Mouse (Mus musculus) CD8-positive naive resting alpha-beta T cell, adult 2 months (primary cell): Measurements from ENCODE around the gene Wwc2.
A peak's percentile ranks its signal among the peaks of the same experiment; 100 is the strongest.

Source experiments
- DNase-seq, 2 experiments: peaks; one replicate each; pipeline ENCODE4 v3.0.0; 2022; ENCODE audit warnings: low read depth in 2 of 2, low spot score in 2 of 2

Gene Wwc2

DNA sequence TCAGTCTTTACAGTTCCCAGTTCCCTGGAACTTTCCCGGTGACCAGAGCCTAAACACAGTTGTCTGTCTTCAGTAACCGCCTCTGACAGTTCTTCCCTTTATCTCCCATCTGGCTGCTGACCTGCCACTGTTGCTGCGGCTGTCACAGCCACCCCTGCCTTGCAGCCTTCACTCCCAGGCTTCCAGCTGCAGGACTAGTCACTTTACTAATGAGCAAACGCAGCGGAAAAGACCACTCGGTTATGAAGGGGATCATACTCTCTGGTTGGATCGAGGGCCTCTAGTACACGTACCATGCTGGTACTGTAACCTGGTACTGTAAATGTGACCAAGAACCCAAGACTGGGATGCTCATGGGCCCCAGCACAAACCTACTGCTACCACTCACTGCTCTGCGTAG lies 83.7 kb downstream of the Wwc2 start:
- DNase-seq = no peak

DNA sequence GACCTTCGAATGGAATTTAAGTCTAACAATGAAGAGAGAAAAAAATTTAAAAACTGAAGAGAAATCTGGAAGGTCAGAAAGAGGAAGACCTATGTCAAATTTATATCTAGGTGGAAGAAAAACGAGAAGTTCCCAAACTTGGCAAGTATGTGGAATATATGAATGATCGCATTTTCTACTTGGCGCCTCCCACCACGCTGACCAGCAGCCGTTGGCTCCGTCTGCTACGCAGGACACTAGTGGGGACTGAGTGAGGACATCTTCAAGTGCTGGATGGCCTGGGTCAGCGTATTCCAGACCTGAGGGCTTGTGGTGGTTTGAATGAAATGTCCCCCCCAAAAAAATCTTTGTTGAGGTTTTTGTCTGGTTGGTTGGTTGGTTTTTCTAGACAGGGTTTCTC lies 84.6 kb downstream of the Wwc2 start:
- no peak for DNase-seq

GRCm38 (mm10) chr8:47905256-47905655 lies 85.5 kb downstream of the Wwc2 start:
- no peak for DNase-seq

DNA sequence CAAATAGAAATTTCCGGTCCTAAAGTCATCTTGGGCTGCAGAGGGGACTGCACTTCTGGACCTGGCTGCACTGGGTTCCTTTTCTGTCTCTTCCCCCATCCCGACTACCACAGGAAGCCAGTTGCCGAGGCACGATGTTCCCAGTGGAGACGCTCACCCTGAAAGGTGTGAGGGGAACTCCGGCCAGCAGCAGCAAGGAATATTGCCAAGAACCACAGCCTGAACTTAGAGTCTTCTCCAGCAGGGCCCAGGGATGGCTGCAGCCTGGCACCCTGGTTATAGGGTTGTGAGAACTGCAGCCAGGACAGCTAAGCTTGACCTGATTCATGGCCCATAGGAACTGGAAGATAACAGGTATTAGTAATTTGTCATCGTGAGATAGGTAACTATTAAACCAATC lies 86.7 kb downstream of the Wwc2 start:
- DNase-seq = no peak

- no peak for DNase-seq
Measured at GRCm38 (mm10) chr8:47902704-47903103, 88.0 kb downstream of the Wwc2 start.

GRCm38 (mm10) chr8:47900361-47900760 lies 90.4 kb downstream of the Wwc2 start:
- no peak for DNase-seq

DNA sequence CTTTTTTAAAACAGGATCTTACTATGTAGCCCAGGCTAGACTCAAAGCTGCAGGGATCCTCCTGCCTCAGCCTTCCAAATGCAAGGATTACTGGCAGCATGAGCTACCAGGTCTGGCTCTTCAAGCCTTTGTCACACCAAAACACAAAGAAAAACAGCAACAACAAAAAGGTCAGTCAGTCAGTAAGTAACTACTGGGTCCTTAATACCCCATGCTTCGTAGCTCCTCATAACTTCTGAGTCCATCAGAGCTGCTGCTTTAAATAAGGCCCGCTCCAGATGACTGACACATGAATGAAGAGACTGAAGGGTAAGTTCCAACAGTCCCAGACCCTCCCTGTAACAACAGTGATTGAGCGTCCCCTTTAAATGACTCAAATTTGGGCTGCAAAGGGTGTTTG lies 90.8 kb downstream of the Wwc2 start:
- no peak for DNase-seq

GRCm38 (mm10) chr8:47892419-47892818 lies 98.3 kb downstream of the Wwc2 start:
- DNase-seq = no peak

GRCm38 (mm10) chr8:47891641-47892040 lies 99.1 kb downstream of the Wwc2 start:
- DNase-seq = no peak

- DNase-seq = no peak
Measured at GRCm38 (mm10) chr8:47890814-47891210, 99.9 kb downstream of the Wwc2 start.

DNA sequence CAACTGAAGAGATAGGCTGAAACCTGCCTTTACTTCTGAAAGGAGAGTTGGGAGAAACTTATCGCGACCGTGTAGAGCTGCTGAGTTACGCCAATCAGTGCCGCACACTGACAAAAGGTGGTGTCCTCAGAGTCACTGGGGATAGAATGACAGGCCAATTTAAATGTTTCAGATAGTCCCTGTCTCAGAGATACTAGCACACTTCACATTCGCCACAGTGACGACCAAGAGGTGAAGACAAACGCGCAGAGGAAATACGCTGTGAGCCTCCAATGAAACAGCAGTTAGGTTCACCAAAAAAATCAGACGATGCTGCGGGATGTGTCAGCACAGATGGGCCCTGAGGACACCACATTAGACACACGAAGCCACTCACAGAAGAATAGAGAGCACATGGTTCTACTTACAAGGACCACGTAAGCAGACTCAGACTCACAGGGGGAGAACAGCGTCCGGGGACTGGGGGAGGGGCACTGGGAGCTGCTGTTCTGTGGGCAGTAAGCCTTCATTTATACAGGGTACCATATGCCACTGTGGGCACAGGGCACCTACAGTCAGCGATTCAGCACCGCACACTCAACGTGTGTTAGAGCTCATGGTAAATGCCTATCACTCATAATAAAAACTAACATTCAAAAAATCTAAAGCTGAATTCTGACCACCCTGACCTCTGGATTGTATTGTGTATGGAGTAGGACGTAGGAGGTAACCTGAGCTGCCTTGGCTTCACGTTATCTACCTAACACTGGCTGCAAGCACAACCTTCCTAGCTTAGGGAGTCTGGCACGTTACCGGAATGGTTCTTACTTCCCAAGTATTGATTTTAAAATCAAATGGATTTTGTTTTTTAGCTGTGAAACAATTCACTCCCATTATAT lies 100.5 kb downstream of the Wwc2 start:
- no peak for DNase-seq

GRCm38 (mm10) chr8:47888841-47889570 lies 101.7 kb downstream of the Wwc2 start:
- no peak for DNase-seq

- no peak for DNase-seq
Measured at GRCm38 (mm10) chr8:47884306-47884705, 106.4 kb downstream of the Wwc2 start.

DNA sequence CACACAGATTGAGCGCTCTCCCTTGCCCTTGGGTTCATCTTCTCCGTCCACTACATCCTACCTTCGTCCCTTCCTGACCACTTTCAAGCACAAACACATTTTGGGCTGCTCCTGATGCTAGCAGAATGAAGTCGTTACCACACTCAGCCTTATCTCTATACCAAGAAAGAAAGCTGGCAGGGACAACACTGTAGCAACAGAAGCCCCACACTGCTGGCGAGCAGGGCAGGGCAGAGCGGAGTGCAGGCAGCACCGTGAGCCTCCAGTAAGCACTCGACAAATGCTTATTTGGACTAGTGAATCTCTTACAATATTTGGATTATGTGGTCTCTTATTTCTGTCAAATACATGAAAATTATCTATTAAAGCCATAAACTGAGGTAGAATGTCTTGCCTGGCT lies 107.0 kb downstream of the Wwc2 start:
- DNase-seq = no peak

DNA sequence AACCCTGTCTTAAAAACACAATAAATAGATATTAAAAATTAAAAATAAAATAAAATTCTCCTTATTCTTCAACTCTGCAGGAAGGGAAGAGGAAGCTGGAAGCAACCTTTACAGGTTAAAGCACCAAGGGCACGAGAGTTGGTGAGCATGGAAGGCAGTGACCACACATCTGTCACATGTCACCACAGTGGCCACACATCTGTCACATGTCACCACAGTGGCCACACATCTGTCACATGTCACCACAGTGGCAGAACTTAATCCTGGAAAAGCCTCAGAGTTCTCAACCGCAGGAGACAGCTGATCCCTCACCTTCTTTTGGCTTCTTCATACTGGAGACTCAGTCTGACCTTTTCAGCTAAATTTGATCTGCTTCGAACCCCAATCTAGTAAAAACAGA lies 112.2 kb downstream of the Wwc2 start:
- no peak for DNase-seq

- DNase-seq = no peak
Measured at GRCm38 (mm10) chr8:47875865-47876264, 114.9 kb downstream of the Wwc2 start.

DNA sequence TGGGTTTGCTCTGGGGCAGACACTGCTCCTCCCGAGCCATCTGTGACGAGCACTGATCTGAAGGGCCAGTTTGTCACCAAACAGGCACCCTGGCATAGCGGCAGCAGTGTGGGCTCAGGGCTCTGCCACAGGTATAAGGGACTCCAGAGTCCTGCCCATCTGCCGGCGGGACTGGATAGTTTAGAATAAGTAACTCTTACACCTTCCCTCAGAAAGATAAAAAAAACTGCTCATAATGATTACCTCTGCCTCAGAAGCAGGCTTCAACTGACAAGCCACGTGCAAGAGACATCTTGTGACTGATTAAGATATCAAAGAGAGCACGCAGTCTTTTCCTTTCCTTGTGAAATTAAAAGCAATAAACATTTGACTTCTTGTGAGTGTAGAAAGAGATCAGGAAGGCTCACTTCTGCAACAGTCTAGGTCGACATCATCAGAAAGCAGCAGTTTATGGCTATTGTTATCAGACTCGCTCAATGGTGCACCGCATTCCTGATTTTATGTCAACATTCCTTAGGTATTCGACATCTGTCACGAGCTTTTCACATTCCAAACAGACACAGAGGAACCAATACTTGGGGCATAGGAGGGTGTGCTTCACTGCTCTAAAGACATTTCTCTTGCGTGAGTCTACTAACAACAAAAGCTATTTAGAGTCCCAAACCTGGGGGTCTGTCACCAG lies 116.1 kb downstream of the Wwc2 start:
- no peak for DNase-seq

GRCm38 (mm10) chr8:47872361-47873107 lies 118.2 kb downstream of the Wwc2 start:
- no peak for DNase-seq

DNA sequence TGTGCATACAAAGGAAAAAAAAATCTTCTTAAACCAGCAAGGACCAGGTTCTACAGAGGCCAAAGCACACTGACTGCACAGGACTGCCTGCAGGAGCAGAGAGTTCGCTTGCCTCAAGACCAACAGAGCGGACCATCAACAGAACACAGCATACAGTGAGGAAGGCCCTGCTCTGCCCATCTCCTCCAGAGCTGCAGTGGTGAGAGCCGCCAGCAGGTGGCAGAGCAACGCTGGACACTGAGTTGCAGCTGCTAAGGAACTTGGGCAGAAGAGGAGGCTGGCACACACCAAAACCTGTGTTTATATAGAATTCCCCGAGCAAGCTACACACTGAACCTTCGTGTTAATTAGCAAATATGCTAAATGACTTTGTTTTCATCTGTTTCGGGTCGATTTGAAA lies 123.7 kb downstream of the Wwc2 start:
- DNase-seq = peak; percentile 46 to 57

- no peak for DNase-seq
Measured at GRCm38 (mm10) chr8:47866568-47866967, 124.2 kb downstream of the Wwc2 start.

DNA sequence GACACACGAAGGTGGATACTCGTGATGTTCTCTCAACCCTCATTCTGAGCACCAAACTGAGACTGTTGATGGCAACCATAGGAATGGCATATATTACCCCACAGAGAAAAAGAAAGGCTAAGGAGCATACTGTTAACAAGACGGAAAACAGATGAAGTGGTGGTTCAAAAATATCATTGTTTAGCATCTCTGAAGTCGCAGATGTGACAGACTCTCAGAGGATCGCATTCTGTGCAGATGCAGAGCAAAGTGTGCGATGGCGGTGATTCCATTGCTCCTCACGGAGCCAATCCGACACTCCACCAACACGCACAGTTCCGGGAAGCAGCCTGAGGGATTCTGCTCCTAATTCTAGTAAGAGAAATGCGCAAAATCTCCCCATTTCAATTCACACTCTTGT lies 131.5 kb downstream of the Wwc2 start:
- no peak for DNase-seq
